Mouse (Mus musculus): ENCODE data around the gene Larp1. TPM values are rescaled to one million over a fixed set of nuclear protein-coding genes. Genes with fewer than 3 reads are reported as not detected.

Gene Larp1
- polyA plus RNA-seq, 1 experiment from 2014 or later = 25.2 TPM

GRCm38 (mm10) chr11:58025881-58026280 is 17.0 kb downstream of the Larp1 start:
- DNase-seq (ENCODE audit: low spot score) (no peak), ATAC-seq (replicated peaks; ENCODE audit: low FRiP score, low TSS enrichment, low read depth) (no peak)
- WGBS = 80% methylated on average over 4 of the region's 4 CpGs
- Histone ChIP-seq H3K4me3 (ENCODE audit: low read depth, low read length) (no peak overlapping the region), H3K4me1 (replicated peaks; ENCODE audit: control insufficient read depth, insufficient read depth, low read length) (peaks cover 27% of the 10 kb centered on the region), H3K27ac (ENCODE audit: low read depth) (no peak overlapping the region), H3K36me3 (ENCODE audit: control insufficient read depth, insufficient read depth, low read length) (no peaks in the 10 kb centered on the region), H3K4me2 (ENCODE audit: low read length) (no peak overlapping the region), H3K9me3 (ENCODE audit: control insufficient read depth, low read length) (no peaks in the 10 kb centered on the region), H3K9ac (ENCODE audit: low read length) (no peak overlapping the region), H3K27me3 (replicated peaks; ENCODE audit: control insufficient read depth, insufficient read depth, low read length) (no peaks in the 10 kb centered on the region)

GRCm38 (mm10) chr11:58026337-58026736 is 17.5 kb downstream of the Larp1 start:
- ATAC-seq (replicated peaks; ENCODE audit: low FRiP score, low TSS enrichment, low read depth) (no peak), DNase-seq (ENCODE audit: low spot score) (no peak)
- H3K9me3 ChIP-seq (ENCODE audit: control insufficient read depth, low read length) = no peaks in the 10 kb centered on the region
- H3K4me2 ChIP-seq (ENCODE audit: low read length) = no peak overlapping the region
- no peaks in the 10 kb centered on the region for H3K27me3 ChIP-seq (replicated peaks; ENCODE audit: control insufficient read depth, insufficient read depth, low read length)
- WGBS = 59% methylated on average over 3 of the region's 3 CpGs
- H3K9ac ChIP-seq (ENCODE audit: low read length) = no peak overlapping the region
- H3K4me1 ChIP-seq (replicated peaks; ENCODE audit: control insufficient read depth, insufficient read depth, low read length) = peaks cover 27% of the 10 kb centered on the region
- H3K27ac ChIP-seq (ENCODE audit: low read depth) = no peak overlapping the region
- no peak overlapping the region for H3K4me3 ChIP-seq (ENCODE audit: low read depth, low read length)
- no peaks in the 10 kb centered on the region for H3K36me3 ChIP-seq (ENCODE audit: control insufficient read depth, insufficient read depth, low read length)

- WGBS = 42% methylated on average over 1 of the region's 1 CpGs
- Histone ChIP-seq H3K4me1 (replicated peaks; ENCODE audit: control insufficient read depth, insufficient read depth, low read length) (peaks cover 27% of the 10 kb centered on the region), H3K36me3 (ENCODE audit: control insufficient read depth, insufficient read depth, low read length) (no peaks in the 10 kb centered on the region), H3K9me3 (ENCODE audit: control insufficient read depth, low read length) (no peaks in the 10 kb centered on the region), H3K27ac (ENCODE audit: low read depth) (no peak overlapping the region), H3K9ac (ENCODE audit: low read length) (no peak overlapping the region), H3K4me3 (ENCODE audit: low read depth, low read length) (no peak overlapping the region), H3K27me3 (replicated peaks; ENCODE audit: control insufficient read depth, insufficient read depth, low read length) (no peaks in the 10 kb centered on the region), H3K4me2 (ENCODE audit: low read length) (no peak overlapping the region)
- no peak for DNase-seq (ENCODE audit: low spot score)
- no peak for ATAC-seq (replicated peaks; ENCODE audit: low FRiP score, low TSS enrichment, low read depth)
Observed at GRCm38 (mm10) chr11:58026860-58027259, 18.0 kb downstream of the Larp1 start.

GRCm38 (mm10) chr11:58028981-58029380 is 20.1 kb downstream of the Larp1 start:
- DNase-seq (ENCODE audit: low spot score) = no peak
- H3K36me3 ChIP-seq (ENCODE audit: control insufficient read depth, insufficient read depth, low read length) = no peaks in the 10 kb centered on the region
- H3K4me2 ChIP-seq (ENCODE audit: low read length) = no peak overlapping the region
- no peak overlapping the region for H3K27ac ChIP-seq (ENCODE audit: low read depth)
- no peaks in the 10 kb centered on the region for H3K27me3 ChIP-seq (replicated peaks; ENCODE audit: control insufficient read depth, insufficient read depth, low read length)
- H3K4me1 ChIP-seq (replicated peaks; ENCODE audit: control insufficient read depth, insufficient read depth, low read length) = peaks cover 39% of the 10 kb centered on the region
- no peak overlapping the region for H3K4me3 ChIP-seq (ENCODE audit: low read depth, low read length)
- H3K9ac ChIP-seq (ENCODE audit: low read length) = no peak overlapping the region
- no peaks in the 10 kb centered on the region for H3K9me3 ChIP-seq (ENCODE audit: control insufficient read depth, low read length)
- ATAC-seq (replicated peaks; ENCODE audit: low FRiP score, low TSS enrichment, low read depth) = no peak
- 86% methylated on average over 1 of the region's 1 CpGs for WGBS

GRCm38 (mm10) chr11:58029869-58030268 is 21.0 kb downstream of the Larp1 start:
- Histone ChIP-seq H3K36me3 (ENCODE audit: control insufficient read depth, insufficient read depth, low read length) (no peaks in the 10 kb centered on the region), H3K27me3 (replicated peaks; ENCODE audit: control insufficient read depth, insufficient read depth, low read length) (no peaks in the 10 kb centered on the region), H3K9ac (ENCODE audit: low read length) (no peak overlapping the region), H3K4me3 (ENCODE audit: low read depth, low read length) (no peak overlapping the region), H3K4me1 (replicated peaks; ENCODE audit: control insufficient read depth, insufficient read depth, low read length) (peaks cover 35% of the 10 kb centered on the region), H3K4me2 (ENCODE audit: low read length) (no peak overlapping the region), H3K9me3 (ENCODE audit: control insufficient read depth, low read length) (no peaks in the 10 kb centered on the region), H3K27ac (ENCODE audit: low read depth) (no peak overlapping the region)
- WGBS = 83% methylated on average over 2 of the region's 2 CpGs
- DNase-seq (ENCODE audit: low spot score) (no peak), ATAC-seq (replicated peaks; ENCODE audit: low FRiP score, low TSS enrichment, low read depth) (no peak)

GRCm38 (mm10) chr11:58031176-58031575 is 22.3 kb downstream of the Larp1 start:
- Histone ChIP-seq H3K36me3 (ENCODE audit: control insufficient read depth, insufficient read depth, low read length) (no peaks in the 10 kb centered on the region), H3K4me1 (replicated peaks; ENCODE audit: control insufficient read depth, insufficient read depth, low read length) (peaks cover 29% of the 10 kb centered on the region), H3K27me3 (replicated peaks; ENCODE audit: control insufficient read depth, insufficient read depth, low read length) (no peaks in the 10 kb centered on the region), H3K4me3 (ENCODE audit: low read depth, low read length) (no peak overlapping the region), H3K9me3 (ENCODE audit: control insufficient read depth, low read length) (no peaks in the 10 kb centered on the region), H3K9ac (ENCODE audit: low read length) (no peak overlapping the region), H3K27ac (ENCODE audit: low read depth) (no peak overlapping the region), H3K4me2 (ENCODE audit: low read length) (no peak overlapping the region)
- 70% methylated on average over 6 of the region's 6 CpGs for WGBS
- DNase-seq (ENCODE audit: low spot score) = no peak
- ATAC-seq (replicated peaks; ENCODE audit: low FRiP score, low TSS enrichment, low read depth) = no peak

GRCm38 (mm10) chr11:58033635-58034034 is 24.8 kb downstream of the Larp1 start:
- ATAC-seq (replicated peaks; ENCODE audit: low FRiP score, low TSS enrichment, low read depth) (no peak), DNase-seq (ENCODE audit: low spot score) (no peak)
- Histone ChIP-seq H3K27me3 (replicated peaks; ENCODE audit: control insufficient read depth, insufficient read depth, low read length) (no peaks in the 10 kb centered on the region), H3K9ac (ENCODE audit: low read length) (no peak overlapping the region), H3K4me1 (replicated peaks; ENCODE audit: control insufficient read depth, insufficient read depth, low read length) (peaks cover 27% of the 10 kb centered on the region), H3K36me3 (ENCODE audit: control insufficient read depth, insufficient read depth, low read length) (no peaks in the 10 kb centered on the region), H3K4me3 (ENCODE audit: low read depth, low read length) (no peak overlapping the region), H3K27ac (ENCODE audit: low read depth) (no peak overlapping the region), H3K4me2 (ENCODE audit: low read length) (no peak overlapping the region), H3K9me3 (ENCODE audit: control insufficient read depth, low read length) (no peaks in the 10 kb centered on the region)
- WGBS = 71% methylated on average over 3 of the region's 3 CpGs

GRCm38 (mm10) chr11:58039027-58039426 is 30.2 kb downstream of the Larp1 start:
- 65% methylated on average over 1 of the region's 1 CpGs for WGBS
- H3K9ac ChIP-seq (ENCODE audit: low read length) = no peak overlapping the region
- peaks cover 5% of the 10 kb centered on the region; the same call in 1 of the 2 replicates for H3K4me1 ChIP-seq (replicated peaks; ENCODE audit: control insufficient read depth, insufficient read depth, low read length)
- no peak for DNase-seq (ENCODE audit: low spot score)
- no peak overlapping the region for H3K4me3 ChIP-seq (ENCODE audit: low read depth, low read length)
- peaks cover 33% of the 10 kb centered on the region for H3K36me3 ChIP-seq (ENCODE audit: control insufficient read depth, insufficient read depth, low read length)
- no peaks in the 10 kb centered on the region for H3K9me3 ChIP-seq (ENCODE audit: control insufficient read depth, low read length)
- H3K27me3 ChIP-seq (replicated peaks; ENCODE audit: control insufficient read depth, insufficient read depth, low read length) = no peaks in the 10 kb centered on the region
- H3K4me2 ChIP-seq (ENCODE audit: low read length) = no peak overlapping the region
- ATAC-seq (replicated peaks; ENCODE audit: low FRiP score, low TSS enrichment, low read depth) = no peak
- no peak overlapping the region for H3K27ac ChIP-seq (ENCODE audit: low read depth)

- no peaks in the 10 kb centered on the region for H3K9me3 ChIP-seq (ENCODE audit: control insufficient read depth, low read length)
- DNase-seq (ENCODE audit: low spot score) (no peak), ATAC-seq (replicated peaks; ENCODE audit: low FRiP score, low TSS enrichment, low read depth) (no peak)
- no peak overlapping the region for H3K4me3 ChIP-seq (ENCODE audit: low read depth, low read length)
- peaks cover 5% of the 10 kb centered on the region; the same call in 1 of the 2 replicates for H3K4me1 ChIP-seq (replicated peaks; ENCODE audit: control insufficient read depth, insufficient read depth, low read length)
- no peak overlapping the region for H3K4me2 ChIP-seq (ENCODE audit: low read length)
- H3K9ac ChIP-seq (ENCODE audit: low read length) = no peak overlapping the region
- H3K27me3 ChIP-seq (replicated peaks; ENCODE audit: control insufficient read depth, insufficient read depth, low read length) = no peaks in the 10 kb centered on the region
- no peak overlapping the region for H3K27ac ChIP-seq (ENCODE audit: low read depth)
- WGBS = 83% methylated on average over 5 of the region's 5 CpGs
- peaks cover 60% of the 10 kb centered on the region for H3K36me3 ChIP-seq (ENCODE audit: control insufficient read depth, insufficient read depth, low read length)
Observed at GRCm38 (mm10) chr11:58042861-58043431, 34.1 kb downstream of the Larp1 start.
